8 mouse cellular contexts compared by ENCODE assay signal in the genomic region with DNA sequence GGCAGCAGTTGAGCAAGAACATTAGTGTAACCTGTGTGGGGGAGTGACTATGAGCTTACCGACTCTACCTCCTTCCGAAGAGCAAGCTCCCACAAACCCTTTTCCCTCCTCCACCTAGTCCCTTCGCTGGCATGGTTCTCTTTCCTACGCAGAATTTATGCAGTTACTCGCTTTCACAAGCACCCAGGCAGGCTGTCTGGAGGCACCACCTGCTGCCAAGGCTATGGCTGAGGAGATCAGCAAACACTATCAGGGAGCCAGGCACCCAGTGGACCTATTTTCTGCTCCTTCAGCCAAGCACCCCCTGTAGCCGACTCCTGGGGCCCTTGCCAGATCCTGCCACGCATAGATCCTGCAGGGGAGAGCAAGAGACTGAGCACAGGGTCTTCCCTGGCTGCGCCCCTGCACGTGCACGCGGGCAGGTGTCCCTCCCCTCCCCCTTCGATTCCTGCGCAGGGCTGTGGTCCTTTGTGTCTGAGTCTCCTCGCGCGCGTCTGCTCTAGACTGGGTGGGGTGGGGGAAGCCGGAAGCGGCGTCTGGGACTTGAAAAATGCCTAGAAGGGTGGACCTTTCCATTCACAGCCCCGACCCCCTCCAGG.
DNase-seq lines count a peak whose midpoint lies in the region; ATAC-seq and TF ChIP-seq lines count a peak whose summit lies in the region.

No protein-coding gene starts in this region.

- 4% methylated on average over 21 of the region's 21 CpGs for WGBS in spleen, adult 2 months
- WGBS in forebrain, embryonic 14.5 days, result under 1% methylated on average over 21 of the region's 21 CpGs
- 1% methylated on average over 21 of the region's 21 CpGs for WGBS in limb, embryonic 13.5 days
- 2% methylated on average over 21 of the region's 21 CpGs for WGBS in neural tube, embryonic 12.5 days

- peak overlapping the region; percentile 42; the same call in 1 of the 2 replicates for H3K4me3 ChIP-seq in spleen, adult 2 months (ENCODE audit: extremely low read depth, insufficient read depth, insufficient read length)
- peak overlapping the region; percentile 21 for H3K4me3 ChIP-seq in forebrain, embryonic 14.5 days (ENCODE audit: low read depth, low read length)
- H3K4me3 ChIP-seq in limb, embryonic 13.5 days, result peak overlapping the region; percentile 29
- peak overlapping the region; percentile 32 for H3K4me3 ChIP-seq in neural tube, embryonic 12.5 days

- no peak overlapping the region for H3K27ac ChIP-seq in spleen, adult 2 months (ENCODE audit: insufficient read depth, low read length)
- peak overlapping the region; percentile 95 for H3K27ac ChIP-seq in forebrain, embryonic 14.5 days (ENCODE audit: low read depth, low read length)
- H3K27ac ChIP-seq in limb, embryonic 13.5 days, result peak overlapping the region; percentile 98
- H3K27ac ChIP-seq in neural tube, embryonic 12.5 days, result peak overlapping the region; percentile 76

- peak; percentile 91 for ATAC-seq in forebrain, embryonic 14.5 days
- peak; percentile 62 for ATAC-seq in limb, embryonic 13.5 days (ENCODE audit: low FRiP score, low read depth)
- peak; percentile 92 for ATAC-seq in neural tube, embryonic 12.5 days (ENCODE audit: low FRiP score, low read depth)

- TF ChIP-seq CTCF in spleen, adult 2 months (IDR thresholded peaks at IDR 0.05; ENCODE audit: extremely low read depth, insufficient read depth, insufficient read length, insufficient replicate concordance), result no peak

- H3K36me3 ChIP-seq in spleen, adult 2 months (ENCODE audit: control insufficient read depth, insufficient read depth, low read length), result no peaks in the 10 kb centered on the region
- H3K36me3 ChIP-seq in forebrain, embryonic 14.5 days (ENCODE audit: control insufficient read depth, insufficient read depth, low read length), result no peaks in the 10 kb centered on the region
- H3K36me3 ChIP-seq in limb, embryonic 13.5 days, result no peaks in the 10 kb centered on the region
- no peaks in the 10 kb centered on the region for H3K36me3 ChIP-seq in neural tube, embryonic 12.5 days

- peak overlapping the region; percentile 63 for H3K9ac ChIP-seq in forebrain, embryonic 14.5 days (ENCODE audit: low read length)
- H3K9ac ChIP-seq in limb, embryonic 13.5 days, result peak overlapping the region; percentile 68
- H3K9ac ChIP-seq in neural tube, embryonic 12.5 days, result peak overlapping the region; percentile 70

- H3K9me3 ChIP-seq in forebrain, embryonic 14.5 days (replicated peaks; ENCODE audit: control insufficient read depth, low read length), result no peaks in the 10 kb centered on the region
- H3K9me3 ChIP-seq in limb, embryonic 13.5 days, result no peaks in the 10 kb centered on the region
- no peaks in the 10 kb centered on the region for H3K9me3 ChIP-seq in neural tube, embryonic 12.5 days

- no peaks in the 10 kb centered on the region for H3K27me3 ChIP-seq in spleen, adult 2 months (ENCODE audit: control insufficient read depth, insufficient read depth, low read length)
- H3K27me3 ChIP-seq in forebrain, embryonic 14.5 days (replicated peaks; ENCODE audit: control insufficient read depth, insufficient read depth, low read length), result no peaks in the 10 kb centered on the region
- no peaks in the 10 kb centered on the region for H3K27me3 ChIP-seq in limb, embryonic 13.5 days
- H3K27me3 ChIP-seq in neural tube, embryonic 12.5 days (replicated peaks), result no peaks in the 10 kb centered on the region

- TF ChIP-seq POLR2A in spleen, adult 2 months (IDR thresholded peaks at IDR 0.05; ENCODE audit: low read depth, low read length), result no peak

- peaks cover 7% of the 10 kb centered on the region; the same call in 1 of the 2 replicates for H3K4me1 ChIP-seq in spleen, adult 2 months (ENCODE audit: control insufficient read depth, insufficient read depth, insufficient read length)
- H3K4me1 ChIP-seq in forebrain, embryonic 14.5 days (ENCODE audit: control insufficient read depth, insufficient read depth, low read length), result peaks cover 48% of the 10 kb centered on the region
- peaks cover 77% of the 10 kb centered on the region for H3K4me1 ChIP-seq in limb, embryonic 13.5 days
- H3K4me1 ChIP-seq in neural tube, embryonic 12.5 days, result peaks cover 43% of the 10 kb centered on the region

- no peak for DNase-seq in spleen, adult 2 months (ENCODE audit: low read depth in 1 of 2, low spot score in 2 of 2)
- DNase-seq in spleen, postnatal 36 days (ENCODE audit: low spot score in 2 of 2), result no peak
- peak; percentile 83 for DNase-seq in forebrain, embryonic 14.5 days (ENCODE audit: low spot score)
- DNase-seq in induced T-regulatory cell, adult 2 months (ENCODE audit: low read depth), result peak; percentile 13
- DNase-seq in thymus, postnatal 14 days, result peak; percentile 80
- no peak for DNase-seq in gastrocnemius, postnatal 14 days

- intact Hi-C loops in gastrocnemius, postnatal 14 days (cut with DNase I; ENCODE audit: low total_unique reads), result no loop called here

- H3K4me2 ChIP-seq in forebrain, embryonic 14.5 days (ENCODE audit: low read length), result peak overlapping the region; percentile 53
- H3K4me2 ChIP-seq in limb, embryonic 13.5 days (replicated peaks), result peak overlapping the region; percentile 64
- H3K4me2 ChIP-seq in neural tube, embryonic 12.5 days (replicated peaks), result peak overlapping the region; percentile 63

Comparison
In these comparisons a context has a peak if more than half of its experiments do, and no peak if none do; other contexts are left out.
1. DNase-seq: peak in forebrain, embryonic 14.5 days (single experiment), induced T-regulatory cell, adult 2 months (single experiment) and thymus, postnatal 14 days (single experiment); none in spleen, adult 2 months (0 of 2), spleen, postnatal 36 days (0 of 2) and gastrocnemius, postnatal 14 days (single experiment).
2. Peak in every context shown above with its lines, with median percentiles within 50 percentile points of each other: H3K4me3 ChIP-seq, ATAC-seq, H3K4me2 ChIP-seq and H3K9ac ChIP-seq.